Mouse (Mus musculus): ENCODE measurements around the gene Sez6. TPM values are rescaled to one million over a fixed set of nuclear protein-coding genes. Genes with fewer than 3 reads are reported as not detected.

The Sez6 gene
- not detected in 2 replicates for polyA plus RNA-seq (2012; ENCODE audit: insufficient read depth, low replicate concordance)

DNA sequence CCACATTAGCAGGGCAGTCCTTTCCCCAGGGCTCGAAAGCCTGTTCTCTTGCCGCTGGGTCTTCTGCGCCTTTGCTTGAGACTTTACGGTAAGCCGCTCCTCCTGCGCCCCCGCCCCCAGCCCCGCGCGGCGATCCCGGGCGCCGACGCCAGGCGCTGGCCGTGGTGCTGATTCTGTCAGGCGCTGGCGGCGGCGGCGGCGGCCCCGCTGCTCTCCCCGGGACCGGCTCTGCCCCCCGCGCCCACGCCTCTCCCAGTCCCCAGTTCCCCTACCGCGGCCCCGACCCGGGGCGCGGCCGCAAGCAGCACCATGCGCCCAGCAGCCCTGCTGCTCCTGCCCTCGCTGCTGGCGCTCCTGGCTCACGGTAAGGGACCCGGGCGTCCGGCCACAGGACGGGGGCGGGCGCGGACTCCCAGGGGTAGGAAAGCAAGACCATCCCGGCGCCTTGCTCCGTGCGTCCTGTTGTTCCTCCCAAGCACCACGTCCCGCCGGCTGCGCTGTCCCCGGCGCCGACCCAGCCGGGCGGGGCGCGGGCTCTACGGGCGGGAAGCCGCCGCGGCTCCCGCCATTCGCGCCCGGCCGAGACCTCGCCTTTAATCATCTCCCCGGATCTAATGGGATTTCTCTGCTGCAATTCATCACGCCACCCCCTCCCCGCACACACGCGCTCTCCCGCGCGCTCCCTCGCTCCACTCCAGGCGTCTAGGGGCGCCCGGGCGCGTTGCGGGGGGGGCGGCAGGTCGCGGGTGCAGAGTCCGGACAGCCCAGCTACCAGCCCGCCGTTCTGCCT is at the start of gene Sez6:
Sez6 (plus strand) TSS at position 50 of the 790 bp plus-strand sequence.
- Histone ChIP-seq H3K27me3 (replicated peaks) (peaks cover 98% of the 10 kb centered on the region), H3K4me3 (replicated peaks) (peak within 1 kb of the TSS; percentile 71)
- TF ChIP-seq FLI1 (IDR thresholded peaks at IDR 0.05; ENCODE audit: low read length) (no peak), GATA1 (IDR thresholded peaks at IDR 0.05; ENCODE audit: borderline replicate concordance, low read length) (no peak)

GRCm38 (mm10) chr11:77884524-77885245 is 45.9 kb upstream of the Sez6 start:
- TF ChIP-seq FLI1 (IDR thresholded peaks at IDR 0.05; ENCODE audit: low read length) = no peak
- TF ChIP-seq GATA1 (IDR thresholded peaks at IDR 0.05; ENCODE audit: borderline replicate concordance, low read length) = no peak
- no peaks in the 10 kb centered on the region for H3K36me3 ChIP-seq (replicated peaks; ENCODE audit: low read length)
- peaks cover 84% of the 10 kb centered on the region for H3K27me3 ChIP-seq (replicated peaks)
- H3K9me3 ChIP-seq = no peaks in the 10 kb centered on the region
- peaks cover 14% of the 10 kb centered on the region for H3K4me1 ChIP-seq
- no peak overlapping the region for H3K4me3 ChIP-seq (replicated peaks)

More for the DNA sequence above, at the start of gene Sez6:
- H3K4me1 ChIP-seq = peaks cover 11% of the 10 kb centered on the region
- H3K36me3 ChIP-seq (replicated peaks; ENCODE audit: low read length) = no peaks in the 10 kb centered on the region
- H3K9me3 ChIP-seq = peaks cover 2% of the 10 kb centered on the region; the same call in 1 of the 2 replicates

DNA sequence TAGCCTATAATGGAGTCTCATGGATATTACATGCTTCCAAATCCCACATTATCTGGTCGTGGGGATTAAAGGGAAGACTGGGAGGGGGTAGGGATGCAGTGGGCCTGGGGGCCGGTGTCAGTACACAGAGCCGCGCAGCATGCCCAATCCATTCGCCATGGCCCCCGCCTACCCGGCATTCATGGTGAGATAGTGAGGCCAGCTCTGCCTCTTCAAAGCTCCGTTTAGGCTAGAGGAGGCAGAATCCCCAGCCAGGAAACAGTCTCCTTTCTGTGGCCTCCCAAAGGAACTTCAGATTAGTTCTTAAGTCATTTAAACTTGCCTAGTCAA is 45.4 kb upstream of the Sez6 start:
- H3K27me3 ChIP-seq (replicated peaks) = peaks cover 81% of the 10 kb centered on the region
- no peaks in the 10 kb centered on the region for H3K36me3 ChIP-seq (replicated peaks; ENCODE audit: low read length)
- peaks cover 14% of the 10 kb centered on the region for H3K4me1 ChIP-seq
- H3K4me3 ChIP-seq (replicated peaks) = no peak overlapping the region
- no peaks in the 10 kb centered on the region for H3K9me3 ChIP-seq
- TF ChIP-seq FLI1 (IDR thresholded peaks at IDR 0.05; ENCODE audit: low read length) (no peak), GATA1 (IDR thresholded peaks at IDR 0.05; ENCODE audit: borderline replicate concordance, low read length) (no peak)

DNA sequence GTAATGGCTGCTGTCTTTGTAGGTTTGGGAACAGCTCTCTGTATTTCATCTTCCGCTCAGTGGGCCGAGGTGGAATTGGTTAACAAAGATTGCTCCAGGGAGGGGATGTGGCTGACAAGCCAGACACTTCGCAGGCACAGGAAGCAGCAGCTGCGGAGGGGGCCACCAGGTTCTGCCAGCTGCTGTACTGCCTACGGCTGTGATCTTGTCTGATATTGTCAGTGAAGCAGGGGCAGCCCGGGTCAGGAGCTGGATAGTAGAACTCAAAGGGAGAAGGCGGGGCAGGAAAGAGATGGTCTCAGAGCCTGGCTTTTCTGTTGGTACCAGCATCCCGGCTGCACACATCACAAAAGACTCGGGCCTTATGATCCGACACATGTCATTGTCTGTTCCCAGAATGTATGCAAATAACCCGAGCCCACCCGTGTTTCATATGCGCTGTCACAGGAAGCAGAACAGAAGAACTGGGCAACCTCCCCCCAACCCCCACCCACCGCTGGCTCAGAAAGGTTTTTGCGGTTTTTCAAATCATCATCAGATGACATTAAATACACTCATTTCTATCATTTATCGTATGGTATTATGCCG is 43.1 kb upstream of the Sez6 start:
- Histone ChIP-seq H3K27me3 (replicated peaks) (peaks cover 81% of the 10 kb centered on the region), H3K36me3 (replicated peaks; ENCODE audit: low read length) (no peaks in the 10 kb centered on the region), H3K9me3 (no peaks in the 10 kb centered on the region), H3K4me1 (peaks cover 14% of the 10 kb centered on the region), H3K4me3 (replicated peaks) (no peak overlapping the region)
- TF ChIP-seq FLI1 (IDR thresholded peaks at IDR 0.05; ENCODE audit: low read length) = no peak

GRCm38 (mm10) chr11:77888846-77889245 is 41.8 kb upstream of the Sez6 start:
- peaks cover 19% of the 10 kb centered on the region for H3K4me1 ChIP-seq
- H3K27me3 ChIP-seq (replicated peaks) = peaks cover 83% of the 10 kb centered on the region
- no peak overlapping the region for H3K4me3 ChIP-seq (replicated peaks)
- no peak for TF ChIP-seq FLI1 (IDR thresholded peaks at IDR 0.05; ENCODE audit: low read length)
- TF ChIP-seq GATA1 (IDR thresholded peaks at IDR 0.05; ENCODE audit: borderline replicate concordance, low read length) = no peak
- no peaks in the 10 kb centered on the region for H3K36me3 ChIP-seq (replicated peaks; ENCODE audit: low read length)
- H3K9me3 ChIP-seq = no peaks in the 10 kb centered on the region

GRCm38 (mm10) chr11:77889484-77889883 is 41.1 kb upstream of the Sez6 start:
- H3K4me1 ChIP-seq = peaks cover 23% of the 10 kb centered on the region
- H3K27me3 ChIP-seq (replicated peaks) = peaks cover 84% of the 10 kb centered on the region

GRCm38 (mm10) chr11:77890648-77891258 is 39.8 kb upstream of the Sez6 start:
- no peaks in the 10 kb centered on the region for H3K9me3 ChIP-seq
- TF ChIP-seq GATA1 (IDR thresholded peaks at IDR 0.05; ENCODE audit: borderline replicate concordance, low read length) (no peak), FLI1 (IDR thresholded peaks at IDR 0.05; ENCODE audit: low read length) (no peak)
- H3K4me1 ChIP-seq = peaks cover 14% of the 10 kb centered on the region
- H3K27me3 ChIP-seq (replicated peaks) = peaks cover 80% of the 10 kb centered on the region
- no peak overlapping the region for H3K4me3 ChIP-seq (replicated peaks)
- H3K36me3 ChIP-seq (replicated peaks; ENCODE audit: low read length) = no peaks in the 10 kb centered on the region

More at GRCm38 (mm10) chr11:77889484-77889883, 41.1 kb upstream of the Sez6 start:
- Histone ChIP-seq H3K9me3 (no peaks in the 10 kb centered on the region), H3K36me3 (replicated peaks; ENCODE audit: low read length) (no peaks in the 10 kb centered on the region), H3K4me3 (replicated peaks) (no peak overlapping the region)
- TF ChIP-seq GATA1 (IDR thresholded peaks at IDR 0.05; ENCODE audit: borderline replicate concordance, low read length) (no peak), FLI1 (IDR thresholded peaks at IDR 0.05; ENCODE audit: low read length) (no peak)

GRCm38 (mm10) chr11:77892883-77893282 is 37.7 kb upstream of the Sez6 start:
- no peak for TF ChIP-seq FLI1 (IDR thresholded peaks at IDR 0.05; ENCODE audit: low read length)
- no peak for TF ChIP-seq GATA1 (IDR thresholded peaks at IDR 0.05; ENCODE audit: borderline replicate concordance, low read length)
- H3K36me3 ChIP-seq (replicated peaks; ENCODE audit: low read length) = no peaks in the 10 kb centered on the region
- H3K27me3 ChIP-seq (replicated peaks) = peaks cover 81% of the 10 kb centered on the region
- H3K4me3 ChIP-seq (replicated peaks) = no peak overlapping the region
- peaks cover 8% of the 10 kb centered on the region for H3K4me1 ChIP-seq
- no peaks in the 10 kb centered on the region for H3K9me3 ChIP-seq

- H3K36me3 ChIP-seq (replicated peaks; ENCODE audit: low read length) = no peaks in the 10 kb centered on the region
- H3K9me3 ChIP-seq = no peaks in the 10 kb centered on the region
- no peak for TF ChIP-seq FLI1 (IDR thresholded peaks at IDR 0.05; ENCODE audit: low read length)
- no peak for TF ChIP-seq GATA1 (IDR thresholded peaks at IDR 0.05; ENCODE audit: borderline replicate concordance, low read length)
- peaks cover 8% of the 10 kb centered on the region for H3K4me1 ChIP-seq
- no peak overlapping the region for H3K4me3 ChIP-seq (replicated peaks)
- H3K27me3 ChIP-seq (replicated peaks) = peaks cover 82% of the 10 kb centered on the region
Observed at GRCm38 (mm10) chr11:77893283-77893682, 37.3 kb upstream of the Sez6 start.
